Mouse (Mus musculus): Measurements from ENCODE around the gene Tfb1m. TPM values are rescaled to one million over a fixed set of nuclear protein-coding genes. Genes with fewer than 3 reads are reported as not detected.

Gene Tfb1m
- polyA plus RNA-seq, 1 experiment, result 2.1 TPM

- 88% methylated on average over 3 of the region's 3 CpGs for WGBS
- DNase-seq, result no peak
- TF ChIP-seq CTCF (IDR thresholded peaks at IDR 0.05; ENCODE audit: insufficient read depth, low read length), result no peak
- no peak for TF ChIP-seq POLR2A (IDR thresholded peaks at IDR 0.05; ENCODE audit: borderline replicate concordance, extremely low read depth, low read depth, low read length)
- Histone ChIP-seq H3K4me1 (ENCODE audit: control insufficient read depth, insufficient read depth, low read length) (no peaks in the 10 kb centered on the region), H3K4me3 (replicated peaks; ENCODE audit: extremely low read depth, low read depth, low read length) (no peak overlapping the region)
Observed at GRCm38 (mm10) chr17:3498580-3498979, 59.0 kb downstream of the Tfb1m start.

GRCm38 (mm10) chr17:3498086-3498485 is 59.5 kb downstream of the Tfb1m start:
- TF ChIP-seq CTCF (IDR thresholded peaks at IDR 0.05; ENCODE audit: insufficient read depth, low read length) (peak; percentile 26), POLR2A (IDR thresholded peaks at IDR 0.05; ENCODE audit: borderline replicate concordance, extremely low read depth, low read depth, low read length) (no peak)
- WGBS, result 27% methylated on average over 3 of the region's 3 CpGs
- no peak for DNase-seq
- Histone ChIP-seq H3K4me1 (ENCODE audit: control insufficient read depth, insufficient read depth, low read length) (no peaks in the 10 kb centered on the region), H3K4me3 (replicated peaks; ENCODE audit: extremely low read depth, low read depth, low read length) (no peak overlapping the region)

GRCm38 (mm10) chr17:3496080-3496479 is 61.5 kb downstream of the Tfb1m start:
- Histone ChIP-seq H3K4me3 (replicated peaks; ENCODE audit: extremely low read depth, low read depth, low read length) (no peak overlapping the region), H3K4me1 (ENCODE audit: control insufficient read depth, insufficient read depth, low read length) (no peaks in the 10 kb centered on the region)
- WGBS, result 88% methylated on average over 3 of the region's 3 CpGs
- DNase-seq, result no peak
- TF ChIP-seq CTCF (IDR thresholded peaks at IDR 0.05; ENCODE audit: insufficient read depth, low read length) (no peak), POLR2A (IDR thresholded peaks at IDR 0.05; ENCODE audit: borderline replicate concordance, extremely low read depth, low read depth, low read length) (no peak)

- TF ChIP-seq POLR2A (IDR thresholded peaks at IDR 0.05; ENCODE audit: borderline replicate concordance, extremely low read depth, low read depth, low read length) (no peak), CTCF (IDR thresholded peaks at IDR 0.05; ENCODE audit: insufficient read depth, low read length) (no peak)
- Histone ChIP-seq H3K4me3 (replicated peaks; ENCODE audit: extremely low read depth, low read depth, low read length) (no peak overlapping the region), H3K4me1 (ENCODE audit: control insufficient read depth, insufficient read depth, low read length) (no peaks in the 10 kb centered on the region)
- 50% methylated on average over 2 of the region's 2 CpGs for WGBS
- no peak for DNase-seq
Observed at GRCm38 (mm10) chr17:3495576-3495975, 62.0 kb downstream of the Tfb1m start.

- WGBS, result 75% methylated on average over 6 of the region's 6 CpGs
- no peak for TF ChIP-seq CTCF (IDR thresholded peaks at IDR 0.05; ENCODE audit: insufficient read depth, low read length)
- TF ChIP-seq POLR2A (IDR thresholded peaks at IDR 0.05; ENCODE audit: borderline replicate concordance, extremely low read depth, low read depth, low read length), result no peak
- Histone ChIP-seq H3K4me3 (replicated peaks; ENCODE audit: extremely low read depth, low read depth, low read length) (no peak overlapping the region), H3K4me1 (ENCODE audit: control insufficient read depth, insufficient read depth, low read length) (no peaks in the 10 kb centered on the region)
- DNase-seq, result no peak
Observed at GRCm38 (mm10) chr17:3491667-3492066, 65.9 kb downstream of the Tfb1m start.

- H3K4me3 ChIP-seq (replicated peaks; ENCODE audit: extremely low read depth, low read depth, low read length), result no peak overlapping the region
- no peak for DNase-seq
- TF ChIP-seq POLR2A (IDR thresholded peaks at IDR 0.05; ENCODE audit: borderline replicate concordance, extremely low read depth, low read depth, low read length), result no peak
- no peak for TF ChIP-seq CTCF (IDR thresholded peaks at IDR 0.05; ENCODE audit: insufficient read depth, low read length)
- no peaks in the 10 kb centered on the region for H3K4me1 ChIP-seq (ENCODE audit: control insufficient read depth, insufficient read depth, low read length)
- 44% methylated on average over 5 of the region's 5 CpGs for WGBS
Observed at GRCm38 (mm10) chr17:3491065-3491464, 66.5 kb downstream of the Tfb1m start.

GRCm38 (mm10) chr17:3490216-3490895 is 67.2 kb downstream of the Tfb1m start:
- DNase-seq, result no peak
- no peak overlapping the region for H3K4me3 ChIP-seq (replicated peaks; ENCODE audit: extremely low read depth, low read depth, low read length)
- 78% methylated on average over 11 of the region's 11 CpGs for WGBS

GRCm38 (mm10) chr17:3487721-3488601 is 69.6 kb downstream of the Tfb1m start:
- Histone ChIP-seq H3K4me1 (ENCODE audit: control insufficient read depth, insufficient read depth, low read length) (no peaks in the 10 kb centered on the region), H3K4me3 (replicated peaks; ENCODE audit: extremely low read depth, low read depth, low read length) (no peak overlapping the region)
- no peak for DNase-seq
- TF ChIP-seq CTCF (IDR thresholded peaks at IDR 0.05; ENCODE audit: insufficient read depth, low read length) (no peak), POLR2A (IDR thresholded peaks at IDR 0.05; ENCODE audit: borderline replicate concordance, extremely low read depth, low read depth, low read length) (no peak)
- 73% methylated on average over 12 of the region's 12 CpGs for WGBS

More at GRCm38 (mm10) chr17:3490216-3490895, 67.2 kb downstream of the Tfb1m start:
- no peak for TF ChIP-seq CTCF (IDR thresholded peaks at IDR 0.05; ENCODE audit: insufficient read depth, low read length)
- TF ChIP-seq POLR2A (IDR thresholded peaks at IDR 0.05; ENCODE audit: borderline replicate concordance, extremely low read depth, low read depth, low read length), result no peak
- H3K4me1 ChIP-seq (ENCODE audit: control insufficient read depth, insufficient read depth, low read length), result no peaks in the 10 kb centered on the region

- 78% methylated on average over 4 of the region's 4 CpGs for WGBS
- Histone ChIP-seq H3K4me1 (ENCODE audit: control insufficient read depth, insufficient read depth, low read length) (no peaks in the 10 kb centered on the region), H3K4me3 (replicated peaks; ENCODE audit: extremely low read depth, low read depth, low read length) (no peak overlapping the region)
- DNase-seq, result no peak
- TF ChIP-seq POLR2A (IDR thresholded peaks at IDR 0.05; ENCODE audit: borderline replicate concordance, extremely low read depth, low read depth, low read length), result no peak
- TF ChIP-seq CTCF (IDR thresholded peaks at IDR 0.05; ENCODE audit: insufficient read depth, low read length), result no peak
Observed at GRCm38 (mm10) chr17:3487211-3487610, 70.4 kb downstream of the Tfb1m start.
